Mouse (Mus musculus): Measurements from ENCODE around the gene Actl9.

Gene Actl9

DNA sequence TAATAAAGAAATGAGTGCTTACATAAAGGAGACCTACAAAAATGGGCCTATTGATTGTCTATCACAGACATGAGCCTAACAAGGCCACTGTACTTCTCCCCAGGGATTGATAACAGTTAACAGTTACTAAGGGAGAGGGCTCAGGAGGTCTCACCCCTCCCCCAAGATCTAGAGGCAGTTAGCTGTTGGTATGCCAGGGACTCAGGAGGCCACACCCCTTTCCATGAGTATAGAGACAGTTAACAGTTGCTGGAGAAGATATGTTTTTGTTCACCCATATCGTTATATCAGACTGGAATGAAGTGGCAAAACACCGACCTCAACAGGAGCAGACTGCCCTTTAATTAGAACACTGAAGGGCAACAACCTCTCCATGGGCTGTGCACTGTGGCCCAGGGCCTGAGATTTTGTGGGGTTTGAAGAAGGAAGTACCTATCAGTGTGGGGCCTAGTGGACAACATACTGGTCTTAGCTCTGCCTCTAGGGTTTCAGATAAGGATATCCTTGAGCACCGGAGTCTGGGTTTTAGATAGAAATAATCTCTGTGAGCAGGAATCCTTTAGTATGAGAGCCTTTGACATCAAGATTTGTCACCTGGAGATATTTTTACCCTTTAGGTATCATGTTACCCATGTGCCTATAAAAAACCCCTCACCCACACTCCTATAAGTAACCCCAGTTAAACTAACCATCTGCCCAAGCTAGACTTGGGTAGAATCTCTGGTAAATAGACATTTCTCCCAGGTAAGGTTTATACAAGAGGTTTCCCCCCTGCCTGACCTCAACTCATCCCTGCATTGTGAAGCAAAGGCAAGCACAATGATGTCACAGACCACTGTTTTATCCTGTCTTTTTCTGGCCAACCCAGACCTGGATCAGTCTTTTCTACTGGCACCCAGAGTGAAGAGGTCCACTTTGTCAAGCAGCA, at the start of gene Actl9:
Actl9 (plus strand) TSS at position 878 of the 928 bp plus-strand sequence.
- in situ Hi-C loops (cut with MboI; ENCODE audit: low sequenced_read_pairs): no loop called here

DNA sequence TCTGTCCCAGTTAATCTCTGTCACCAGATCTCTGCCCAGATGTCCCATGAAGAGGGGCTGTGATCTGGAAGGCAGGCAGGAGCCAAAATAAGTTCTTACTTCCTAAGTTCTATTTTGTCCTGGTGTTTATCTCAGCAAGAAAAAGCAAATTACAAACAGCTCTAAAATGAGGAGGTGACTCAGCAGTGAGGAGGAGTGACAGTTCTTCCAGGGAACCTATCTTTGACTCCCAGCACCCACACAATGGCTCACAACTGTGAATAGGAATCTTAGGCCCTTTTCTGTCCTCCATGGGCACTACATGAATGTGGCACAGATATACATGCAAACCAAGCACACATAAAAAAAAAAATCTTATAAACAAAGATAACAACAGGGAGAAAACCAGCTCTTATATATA, 47.0 kb upstream of the Actl9 start:
- in situ Hi-C loops (cut with MboI; ENCODE audit: low sequenced_read_pairs): no loop called here

DNA sequence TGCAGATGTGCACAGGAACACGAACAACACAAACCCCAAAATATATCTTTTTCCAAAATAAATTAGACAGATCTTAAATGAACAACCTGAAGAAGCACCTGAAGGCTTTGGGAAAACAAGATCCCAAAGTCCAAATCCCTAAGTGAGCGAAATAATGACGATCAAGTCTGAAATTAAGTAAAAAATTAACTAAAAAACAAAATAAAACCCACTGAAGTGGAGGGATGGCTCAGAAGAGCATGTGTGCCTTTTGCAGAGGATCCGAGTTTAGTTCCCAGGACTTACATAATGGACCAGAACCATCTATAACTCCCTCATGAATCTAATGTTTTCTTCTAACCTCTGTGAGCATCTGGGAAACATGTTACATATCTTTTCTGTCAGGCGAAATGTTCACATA, 40.4 kb upstream of the Actl9 start:
- in situ Hi-C loops (cut with MboI; ENCODE audit: low sequenced_read_pairs): no loop called here

DNA sequence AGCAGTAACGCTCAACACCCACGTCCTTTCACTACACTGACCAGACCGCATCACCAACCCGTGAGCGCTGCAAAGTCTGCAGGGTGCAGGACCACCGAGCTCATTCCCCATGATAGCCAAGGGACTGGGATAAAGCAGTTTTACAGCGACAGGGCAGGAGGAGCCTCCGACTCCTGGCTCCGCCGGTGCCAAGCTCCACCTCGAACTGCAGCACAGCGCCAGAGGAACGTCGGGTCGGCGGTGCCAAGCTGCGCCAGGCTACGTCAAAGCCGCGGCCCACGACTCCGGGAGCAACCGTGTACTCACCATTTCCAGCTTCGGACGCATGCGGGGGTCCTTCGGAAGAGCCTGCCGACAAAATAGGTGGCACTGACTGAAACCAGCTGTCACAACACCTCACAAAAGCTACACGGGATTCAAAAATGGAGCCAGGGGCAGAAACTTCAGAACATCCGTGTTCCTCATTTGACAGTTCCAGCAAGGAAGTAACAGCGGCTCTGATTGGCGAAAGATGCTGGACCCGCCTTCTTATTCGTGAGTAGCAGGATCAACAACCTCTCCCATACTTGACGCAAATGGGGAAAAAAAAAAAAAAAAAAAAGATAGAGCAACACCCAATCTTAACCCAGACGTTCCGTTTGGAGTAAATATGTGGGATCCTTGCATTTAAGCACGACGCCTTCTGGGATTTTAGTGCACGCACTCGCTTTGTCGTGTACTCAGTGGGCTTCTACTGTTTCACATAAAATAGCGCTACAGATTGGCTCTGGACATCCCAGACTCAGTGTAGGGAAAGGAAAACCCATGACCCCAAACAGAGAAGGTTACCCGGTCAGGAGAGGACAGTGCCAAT, 38.3 kb upstream of the Actl9 start, which contains the start of gene Zfp101:
Zfp101 (minus strand) TSS at position 460 of the 853 bp plus-strand sequence.
- in situ Hi-C loops (cut with MboI; ENCODE audit: low sequenced_read_pairs): no loop called here

DNA sequence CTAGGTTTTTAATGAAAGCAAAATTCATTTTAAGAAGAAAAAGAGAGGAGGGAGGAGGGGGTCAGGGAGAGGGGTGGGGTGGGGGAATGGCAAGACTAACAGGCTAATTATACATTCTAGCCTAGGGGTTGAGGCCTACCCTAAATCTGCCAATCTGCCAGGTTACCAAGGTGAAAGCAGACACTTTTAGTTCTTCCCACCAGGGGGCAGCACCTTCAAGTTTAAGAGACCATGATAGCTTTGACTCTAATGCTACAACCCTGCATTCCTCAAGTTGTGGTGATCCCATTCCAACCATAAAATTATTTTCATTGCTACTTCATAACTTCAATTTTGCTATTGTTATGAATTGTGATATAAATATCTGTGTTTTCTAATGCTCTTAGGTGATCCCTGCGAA, 6.5 kb downstream of the Actl9 start:
- in situ Hi-C loops (cut with MboI; ENCODE audit: low sequenced_read_pairs): no loop called here

DNA sequence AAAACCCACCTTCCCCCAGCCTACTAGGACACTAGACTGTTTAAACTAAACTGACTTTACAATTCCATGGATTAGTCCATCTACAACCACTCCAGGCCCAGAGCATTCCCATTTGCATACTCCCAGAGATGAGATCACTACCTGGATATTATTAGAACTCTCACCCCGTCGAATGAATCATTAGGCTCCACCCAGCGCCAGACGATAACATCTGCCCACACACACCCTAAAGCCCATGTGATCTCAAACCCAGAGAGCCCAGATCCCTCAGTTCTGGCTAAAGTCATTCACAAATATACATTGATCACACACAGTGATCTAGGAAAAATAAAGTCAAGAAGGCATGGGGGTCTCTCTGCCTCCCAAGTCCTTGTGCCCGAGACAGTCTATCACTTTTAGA, 7.2 kb downstream of the Actl9 start:
- in situ Hi-C loops (cut with MboI; ENCODE audit: low sequenced_read_pairs): loop anchor here (10.0 kb wide), 1 partner anchor 95 kb away; no protein-coding TSS in a partner anchor

DNA sequence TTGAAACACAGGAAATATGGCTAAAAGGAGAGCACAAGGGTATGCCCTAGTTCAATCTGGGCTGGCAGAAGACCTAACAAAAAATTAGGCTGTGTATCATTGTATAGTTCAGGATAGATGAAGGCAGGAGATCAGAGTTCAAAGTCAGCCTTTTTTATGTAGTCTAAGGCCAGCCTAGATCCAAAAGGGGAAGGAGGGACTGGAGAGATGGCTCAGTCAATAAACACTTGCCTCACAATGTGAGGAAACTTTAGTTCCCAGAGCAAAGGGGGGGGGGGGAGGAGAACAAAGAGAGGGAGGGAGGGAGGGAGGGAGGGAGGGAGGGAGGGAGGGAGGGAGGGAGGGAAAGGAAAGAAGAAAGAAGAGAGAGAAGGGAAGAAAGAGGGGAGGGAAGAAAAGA, 8.5 kb downstream of the Actl9 start:
- in situ Hi-C loops (cut with MboI; ENCODE audit: low sequenced_read_pairs): loop anchor here (10.0 kb wide), 1 partner anchor 94 kb away; no protein-coding TSS in a partner anchor

DNA sequence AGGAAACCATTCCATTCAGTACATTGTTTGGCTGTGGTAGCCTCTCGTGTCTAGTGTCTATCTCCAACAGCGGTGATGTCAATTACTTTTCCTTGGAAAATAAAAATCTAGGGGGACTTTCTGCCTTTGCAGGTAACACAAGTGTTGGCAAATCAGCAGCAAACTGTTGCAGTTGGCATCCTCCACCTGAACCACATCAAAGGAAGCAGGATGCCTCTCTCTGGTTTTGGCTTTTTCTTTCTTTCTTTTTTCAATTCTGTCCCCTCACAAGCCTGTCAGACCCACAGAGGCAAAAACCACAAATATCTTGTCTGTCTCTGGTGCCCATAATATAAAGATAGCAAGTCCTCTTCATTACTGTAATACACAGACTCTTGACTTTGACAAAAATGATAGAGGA, 23.9 kb downstream of the Actl9 start:
- in situ Hi-C loops (cut with MboI; ENCODE audit: low sequenced_read_pairs): no loop called here

DNA sequence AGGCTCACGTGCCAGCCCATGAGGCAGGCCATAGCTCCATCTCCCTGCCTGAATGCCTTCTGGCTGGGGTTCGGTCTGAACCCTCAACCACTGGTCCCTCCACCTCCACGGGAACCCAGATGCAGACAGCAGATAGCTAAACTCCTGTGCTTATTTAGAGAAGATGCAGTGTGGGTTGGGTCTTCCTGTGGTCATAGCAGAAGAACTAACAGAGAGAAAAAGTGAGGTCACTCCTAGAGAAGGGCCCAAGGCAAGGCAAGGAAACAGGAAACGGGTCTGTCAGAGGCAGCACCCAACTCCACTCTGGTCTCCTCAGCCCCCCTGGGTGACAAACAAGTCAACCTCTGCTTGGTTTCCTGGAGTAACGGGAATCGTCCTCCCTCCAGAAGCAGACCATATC, 38.5 kb downstream of the Actl9 start:
- in situ Hi-C loops (cut with MboI; ENCODE audit: low sequenced_read_pairs): no loop called here
